Mouse (Mus musculus): ENCODE data around the gene Atxn2.
A peak's percentile ranks its signal among the peaks of the same experiment; 100 is the strongest.

Atxn2 gene

DNA sequence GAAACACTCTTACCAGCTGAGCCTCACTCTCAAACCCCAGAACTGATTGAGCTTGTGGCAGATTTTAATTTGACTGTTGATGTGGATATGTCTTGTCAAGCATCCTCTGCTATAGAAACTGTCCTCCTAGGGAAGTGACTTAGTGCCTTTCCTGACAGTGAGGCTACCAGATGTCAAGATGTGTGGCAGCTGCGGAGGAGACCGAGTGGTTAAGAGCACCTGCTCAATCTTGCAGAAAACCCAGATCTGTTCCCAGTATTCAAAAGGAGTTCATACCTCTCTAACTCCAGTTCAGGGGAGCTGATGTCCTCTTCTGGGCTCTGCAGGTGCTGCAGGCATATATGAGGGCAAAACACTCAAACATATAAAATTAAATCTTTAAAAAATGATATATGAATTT is 53.9 kb downstream of the Atxn2 start:
- DNase-seq (ENCODE audit: low spot score), result no peak

DNA sequence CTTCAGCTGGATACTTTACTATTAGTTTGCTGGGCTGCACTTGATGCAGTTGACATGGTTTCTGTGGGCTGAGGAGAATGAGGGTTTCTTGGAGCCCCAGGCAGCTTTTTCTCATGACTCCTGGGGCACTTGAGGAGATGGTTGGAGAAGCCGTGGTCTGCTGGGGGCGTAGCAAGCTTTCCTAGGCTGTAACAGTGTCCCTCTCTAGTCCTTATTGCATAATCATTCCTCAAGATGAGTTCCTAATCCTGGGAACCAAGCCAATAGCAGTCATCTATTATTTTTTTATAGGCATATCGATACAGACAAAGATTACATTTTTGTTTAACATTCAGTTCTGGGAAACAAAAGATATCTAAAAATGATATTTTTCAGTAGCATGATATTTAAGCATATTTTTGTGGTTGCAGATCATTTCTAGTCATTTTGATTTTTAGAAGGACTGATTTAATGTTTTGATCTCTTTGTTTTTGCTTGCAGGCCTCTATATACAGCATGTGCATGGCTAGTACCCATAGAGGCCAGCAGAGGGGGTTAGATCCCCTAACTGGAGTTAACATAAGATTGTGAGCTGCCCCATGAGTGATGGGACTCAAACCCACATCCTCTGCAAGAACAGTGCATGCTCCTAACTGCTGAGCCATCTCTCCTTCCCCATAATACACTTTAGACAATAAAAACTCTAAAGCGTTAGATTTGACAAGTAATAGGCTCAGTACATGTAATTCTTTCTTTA is 55.1 kb downstream of the Atxn2 start:
- no peak for DNase-seq (ENCODE audit: low spot score)

DNA sequence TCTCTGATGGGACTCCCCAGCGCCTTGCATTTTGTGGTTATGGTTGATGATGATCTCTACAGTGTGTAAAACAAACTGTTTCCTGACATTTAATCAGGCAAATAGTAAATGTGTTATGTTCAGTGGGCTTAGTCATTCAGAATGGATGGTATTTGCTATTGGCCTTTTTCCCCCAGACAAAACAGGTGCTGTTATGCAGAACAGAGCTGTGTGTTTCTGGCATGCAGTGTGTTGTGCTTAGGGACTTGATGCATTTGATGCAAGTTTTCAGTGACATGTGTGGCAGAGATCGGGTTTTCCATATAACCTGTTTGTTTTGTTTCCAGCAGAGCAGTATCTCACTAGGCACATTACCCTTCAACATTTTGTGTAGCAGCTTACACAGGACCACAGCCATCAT is 56.4 kb downstream of the Atxn2 start:
- DNase-seq (ENCODE audit: low spot score), result no peak

DNA sequence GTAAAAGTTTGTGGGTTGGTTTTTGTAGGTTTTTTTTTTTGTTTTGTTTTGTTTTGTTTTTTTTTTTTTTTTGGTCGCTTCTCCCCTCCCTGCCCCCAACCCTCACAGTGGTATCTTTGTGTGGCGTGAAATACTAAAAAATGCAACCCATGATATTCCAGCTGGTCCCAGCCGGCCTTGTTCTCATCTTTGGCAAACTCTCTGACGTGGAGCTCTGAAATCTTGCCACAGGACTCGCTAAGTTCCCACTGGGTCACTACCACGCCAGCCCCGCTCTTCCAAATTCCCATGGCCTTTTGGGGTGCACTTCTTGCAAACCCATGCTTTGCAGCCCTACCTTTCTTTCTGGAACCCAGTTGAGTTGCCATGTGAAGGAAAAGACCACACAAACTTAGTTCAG is 58.7 kb downstream of the Atxn2 start:
- DNase-seq (ENCODE audit: low spot score), result no peak

DNA sequence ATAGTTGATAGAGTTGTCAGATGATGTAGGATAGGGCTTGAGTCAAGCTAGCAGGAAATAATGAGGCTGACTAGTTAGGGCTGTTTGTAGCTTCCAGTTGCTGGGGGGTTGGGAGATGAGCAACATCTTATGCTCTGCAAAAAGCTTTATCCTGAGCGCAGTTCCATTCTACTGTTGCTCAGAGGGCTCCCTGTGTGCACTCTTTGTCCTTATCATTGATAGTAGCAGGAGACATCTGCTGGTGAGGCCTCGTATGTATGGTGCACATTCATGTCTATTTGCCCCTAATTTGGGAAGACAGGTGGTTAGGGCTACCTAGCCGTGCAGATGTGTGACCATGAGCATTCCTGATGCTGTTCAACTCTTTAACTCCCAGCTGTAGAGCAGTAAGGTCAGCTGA is 60.5 kb downstream of the Atxn2 start:
- no peak for DNase-seq (ENCODE audit: low spot score)

DNA sequence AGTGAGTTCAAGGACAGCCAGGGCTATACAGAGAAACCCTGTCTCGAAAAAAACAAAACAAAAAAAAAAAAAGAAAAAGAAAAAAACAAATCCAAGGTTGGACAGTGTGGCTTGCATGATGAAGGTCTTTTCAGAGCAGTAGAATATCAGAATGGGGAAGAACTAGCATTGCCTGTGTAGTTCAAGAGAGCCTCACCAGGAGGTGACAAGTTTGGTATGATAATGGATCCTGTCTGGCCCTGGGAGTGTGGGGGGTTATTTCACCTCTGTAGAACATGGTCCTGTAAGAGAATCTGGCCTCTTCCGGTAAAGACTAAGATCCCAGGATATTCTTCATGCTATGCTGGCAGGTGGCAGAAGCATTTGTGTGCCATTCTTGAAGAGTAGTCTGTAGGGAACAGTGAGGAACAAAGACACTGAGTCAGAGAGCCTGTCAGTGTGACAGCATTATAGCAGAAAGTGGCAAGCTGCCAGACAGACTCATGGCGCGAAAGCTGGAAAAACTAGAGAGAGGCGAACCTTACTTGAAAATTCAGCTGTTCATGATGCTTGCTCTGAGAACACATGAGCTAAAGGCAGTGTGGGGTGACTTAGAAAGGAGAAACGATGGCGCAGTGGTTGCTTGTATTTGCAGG is 67.5 kb downstream of the Atxn2 start:
- no peak for DNase-seq (ENCODE audit: low spot score)

DNA sequence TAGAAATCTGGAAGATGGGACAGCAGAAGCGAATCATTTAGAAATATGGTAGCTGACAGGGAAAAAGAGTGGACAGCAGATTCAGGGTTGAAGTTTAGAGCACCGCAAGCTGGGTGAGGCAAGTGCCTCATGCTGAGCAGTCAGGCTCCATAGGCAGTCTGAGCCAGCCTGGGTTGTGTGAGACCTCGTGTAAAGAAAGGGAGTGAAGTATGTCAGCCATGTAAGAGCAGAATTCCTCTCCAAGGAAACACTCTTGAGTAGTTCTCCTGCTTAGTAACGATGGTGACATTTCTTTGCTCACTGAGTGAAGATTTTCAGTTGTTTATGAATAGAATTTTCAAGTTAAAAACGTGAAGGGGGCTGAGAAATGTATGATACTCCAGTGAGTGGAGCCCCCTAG is 69.0 kb downstream of the Atxn2 start:
- DNase-seq (ENCODE audit: low spot score), result no peak

DNA sequence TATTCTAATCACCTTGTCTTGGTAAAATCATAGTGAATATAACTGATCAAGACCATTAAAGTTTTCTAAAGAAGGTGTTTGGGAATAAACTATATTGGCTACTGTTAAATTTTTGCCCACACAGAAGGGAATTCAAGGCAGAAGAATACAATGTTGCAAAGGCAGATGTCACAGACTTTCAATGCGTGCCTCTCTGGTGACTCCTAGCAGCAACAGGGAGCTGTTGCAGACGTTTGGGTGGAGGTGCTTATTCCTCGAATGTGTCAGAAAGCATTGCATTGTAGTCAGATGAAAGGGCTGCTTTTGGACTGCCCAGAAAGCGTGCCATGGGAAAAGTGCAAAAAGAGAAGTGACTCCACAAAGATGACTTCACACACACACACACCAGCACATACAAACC is 71.3 kb downstream of the Atxn2 start:
- no peak for DNase-seq (ENCODE audit: low spot score)

DNA sequence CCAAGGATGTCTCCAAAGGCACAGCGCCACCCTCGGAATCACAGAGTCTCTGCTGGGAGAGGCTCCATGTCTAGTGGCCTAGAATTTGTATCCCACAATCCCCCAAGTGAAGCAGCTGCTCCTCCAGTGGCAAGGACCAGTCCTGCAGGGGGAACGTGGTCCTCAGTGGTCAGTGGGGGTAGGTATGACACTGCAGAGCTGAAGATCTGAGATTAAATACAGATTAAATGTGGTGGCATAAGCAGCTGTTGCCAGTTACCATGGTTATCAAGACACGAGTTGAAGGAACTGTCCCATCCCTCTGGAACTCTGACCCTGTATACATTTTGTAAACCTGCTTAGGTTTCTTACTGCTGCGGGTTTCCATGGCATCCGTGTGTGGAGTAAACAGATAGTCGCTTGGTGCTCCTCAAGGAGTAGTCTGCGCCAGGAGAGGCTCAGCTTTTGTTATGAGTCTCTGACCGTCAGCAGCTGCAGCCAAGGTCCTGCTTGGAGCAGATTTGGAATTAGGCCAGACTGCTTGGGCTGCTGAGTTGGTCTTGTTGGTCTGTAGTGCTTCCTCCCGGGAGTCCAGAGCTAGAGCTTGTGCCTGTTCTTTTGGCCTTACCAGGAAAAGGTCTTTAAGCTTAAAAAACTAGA is 72.8 kb downstream of the Atxn2 start:
- no peak for DNase-seq (ENCODE audit: low spot score)

DNA sequence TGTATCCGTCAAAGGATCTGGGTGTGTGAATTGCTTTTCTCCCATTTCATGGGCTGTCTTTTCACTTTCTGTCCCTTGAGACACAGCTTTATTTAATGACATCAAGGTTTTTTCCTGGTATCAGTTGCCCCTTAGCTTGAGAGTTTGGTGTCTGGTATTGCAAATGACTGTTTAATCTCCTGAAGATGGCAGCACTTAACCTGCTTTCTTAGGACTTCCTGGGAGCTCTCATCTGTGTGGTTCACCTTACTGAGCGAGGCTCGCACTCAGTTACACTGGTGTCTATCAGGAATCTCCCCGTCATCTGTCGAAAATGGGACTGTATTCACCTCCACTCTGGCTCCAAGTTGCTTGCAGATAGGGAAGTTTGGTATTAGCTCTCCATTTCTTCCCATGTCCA is 79.9 kb downstream of the Atxn2 start:
- no peak for DNase-seq (ENCODE audit: low spot score)

DNA sequence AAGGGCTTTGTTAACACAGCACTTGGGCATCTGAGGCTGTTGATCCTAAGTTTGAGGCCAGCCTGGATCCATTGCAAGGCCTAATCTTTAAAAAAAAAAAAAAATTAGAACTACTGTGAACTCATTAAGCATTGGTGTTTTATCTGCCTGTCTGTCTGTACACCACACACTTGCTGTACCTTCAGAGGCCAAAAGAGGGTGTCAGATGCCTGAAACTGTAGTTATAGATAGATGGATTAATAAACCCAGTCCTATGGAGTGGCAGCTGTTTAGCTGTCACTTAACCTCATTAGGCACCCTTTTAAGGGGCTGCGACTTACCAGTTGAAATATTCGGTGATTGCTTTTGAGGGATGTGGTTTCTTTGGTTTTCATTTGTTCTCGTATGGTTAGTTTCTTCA is 84.7 kb downstream of the Atxn2 start:
- no peak for DNase-seq (ENCODE audit: low spot score)

DNA sequence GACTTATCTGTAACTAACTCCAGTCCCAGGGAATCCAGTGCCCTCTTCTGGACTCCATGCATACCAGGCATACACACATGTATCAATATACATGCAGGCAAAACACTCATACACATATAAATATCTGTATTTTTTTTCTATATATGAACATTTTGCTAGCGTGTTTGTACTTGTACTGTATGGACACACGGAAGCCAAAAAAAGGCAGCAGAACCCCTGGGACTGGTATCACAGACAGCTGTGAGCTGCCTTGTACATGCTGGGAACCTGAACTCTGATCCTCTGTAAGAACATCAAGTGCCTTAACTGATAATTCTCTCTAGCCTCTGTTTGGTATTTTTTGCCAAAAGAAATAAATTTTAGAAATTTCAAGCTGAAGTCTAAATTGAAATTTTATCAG is 87.3 kb downstream of the Atxn2 start:
- no peak for DNase-seq (ENCODE audit: low spot score)

DNA sequence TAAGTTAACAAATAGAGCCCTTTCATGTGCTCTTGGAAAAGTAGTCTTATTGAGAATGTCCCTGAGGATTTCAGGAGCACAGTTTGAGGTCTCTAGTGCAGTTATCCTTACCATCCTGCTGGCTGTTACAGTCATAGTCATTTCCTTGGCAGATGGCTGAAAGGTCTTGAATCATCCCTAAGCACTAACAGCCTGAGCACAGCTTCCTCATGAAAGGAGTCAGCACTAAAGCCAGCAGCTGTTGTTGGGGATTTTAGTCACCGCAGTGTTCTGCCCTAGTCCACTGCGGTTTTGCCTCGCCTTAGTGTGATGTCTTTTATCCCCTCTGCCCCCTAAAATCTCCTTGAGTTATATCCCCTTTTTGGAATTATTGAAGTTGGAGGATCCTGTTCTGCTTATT is 96.0 kb downstream of the Atxn2 start:
- no peak for DNase-seq (ENCODE audit: low spot score)

DNA sequence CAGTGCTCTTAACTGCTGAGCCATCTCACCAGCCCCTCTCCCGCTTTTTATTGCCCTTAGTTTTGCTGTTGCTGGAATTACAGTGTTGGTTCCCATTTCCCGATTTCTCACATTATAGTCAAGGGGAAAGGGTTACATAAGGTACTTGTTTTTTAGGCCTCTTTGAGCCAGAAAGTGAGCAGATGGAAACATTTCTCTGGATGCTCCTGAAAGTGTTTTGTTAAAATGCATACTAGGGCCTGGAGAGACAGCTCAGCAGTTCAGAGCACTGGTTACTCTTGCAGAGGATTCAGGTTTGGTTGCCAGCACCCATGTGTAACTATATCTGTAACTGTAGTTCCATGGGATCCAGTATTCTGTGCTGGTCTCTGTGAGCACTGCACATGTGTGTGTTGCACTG is 97.1 kb downstream of the Atxn2 start:
- no peak for DNase-seq (ENCODE audit: low spot score)

DNA sequence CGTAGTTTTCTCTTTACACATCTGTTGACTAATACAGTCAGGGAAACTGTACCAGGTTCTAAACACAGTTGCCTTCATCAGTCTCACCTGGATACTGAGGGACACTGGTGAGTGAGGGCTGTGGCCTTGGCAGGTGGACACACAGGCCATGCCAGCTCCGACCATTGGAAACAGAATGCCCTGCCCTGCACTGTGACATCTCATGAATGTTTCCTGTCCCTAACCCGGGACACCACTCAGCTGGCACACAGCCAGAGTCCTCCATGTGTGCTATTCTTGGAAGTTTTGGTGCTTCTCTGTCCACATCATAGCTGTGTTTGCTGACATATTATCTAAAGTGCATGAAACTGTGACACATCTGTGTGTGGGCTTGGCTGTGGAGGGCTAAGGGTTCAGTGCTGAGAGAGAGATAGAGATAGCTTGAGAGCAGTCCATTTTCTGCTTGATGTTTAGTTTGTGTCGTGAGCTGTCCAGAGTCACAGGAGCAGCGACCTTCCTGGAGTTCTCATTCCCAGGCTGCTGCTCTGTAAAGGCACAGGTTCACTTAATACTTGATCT is 98.6 kb downstream of the Atxn2 start:
- no peak for DNase-seq (ENCODE audit: low spot score)

DNA sequence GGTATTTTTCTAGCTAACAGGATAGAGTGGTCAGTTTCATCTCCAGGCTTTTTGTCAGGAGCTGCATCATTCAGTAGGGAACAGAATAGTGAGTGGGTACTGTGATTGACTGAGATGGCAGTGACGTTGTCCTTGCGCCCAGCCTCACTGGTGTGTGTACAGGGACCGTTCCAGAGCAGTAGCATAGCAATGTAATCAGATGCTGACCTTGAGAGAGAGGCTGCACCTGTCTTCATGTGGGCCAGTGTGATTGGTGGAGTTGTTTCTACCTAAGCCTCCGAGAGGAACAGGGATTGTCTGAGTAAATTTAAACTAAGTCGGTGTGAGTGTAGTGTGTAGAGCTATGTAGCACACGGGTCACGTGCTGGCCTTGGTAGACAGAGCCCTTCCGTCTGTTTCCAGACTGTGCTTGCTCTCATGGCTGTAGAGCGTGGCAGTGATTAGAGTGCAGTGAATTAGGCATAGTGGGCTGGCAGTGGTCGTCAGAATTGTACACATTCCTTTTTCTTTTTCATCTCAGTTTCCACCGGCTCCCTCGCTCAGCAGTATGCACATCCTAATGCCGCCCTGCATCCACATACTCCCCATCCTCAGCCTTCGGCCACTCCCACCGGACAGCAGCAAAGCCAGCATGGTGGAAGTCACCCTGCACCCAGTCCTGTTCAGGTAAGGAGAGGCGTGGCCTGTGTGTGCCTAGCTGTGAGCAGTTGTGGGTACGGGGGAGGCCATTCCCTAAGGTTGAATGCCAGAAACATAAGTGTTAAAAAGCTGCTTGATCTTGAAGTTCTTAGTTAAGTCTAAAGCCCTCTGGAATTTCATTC is 99.4 kb downstream of the Atxn2 start:
- no peak for DNase-seq (ENCODE audit: low spot score)

DNA sequence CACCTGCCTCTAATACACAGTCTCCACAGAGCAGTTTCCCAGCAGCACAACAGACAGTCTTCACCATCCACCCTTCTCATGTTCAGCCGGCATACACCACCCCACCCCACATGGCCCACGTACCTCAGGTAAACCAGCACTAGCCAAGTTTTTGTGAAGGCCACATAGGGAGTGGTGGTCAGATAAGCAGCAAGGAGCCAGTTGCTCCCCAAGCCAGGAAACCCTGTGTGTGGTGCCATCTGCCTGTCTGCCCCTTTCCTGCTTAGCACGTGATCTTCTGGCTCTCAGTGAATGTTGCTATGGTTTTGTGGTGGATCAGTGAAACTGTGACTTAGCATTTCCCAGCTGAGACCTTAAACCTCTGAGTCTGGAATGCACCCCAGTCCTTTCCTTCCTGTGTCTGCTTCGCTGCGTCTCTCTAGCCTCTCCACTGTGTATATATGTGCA is 100.4 kb downstream of the Atxn2 start:
- no peak for DNase-seq (ENCODE audit: low spot score)

DNA sequence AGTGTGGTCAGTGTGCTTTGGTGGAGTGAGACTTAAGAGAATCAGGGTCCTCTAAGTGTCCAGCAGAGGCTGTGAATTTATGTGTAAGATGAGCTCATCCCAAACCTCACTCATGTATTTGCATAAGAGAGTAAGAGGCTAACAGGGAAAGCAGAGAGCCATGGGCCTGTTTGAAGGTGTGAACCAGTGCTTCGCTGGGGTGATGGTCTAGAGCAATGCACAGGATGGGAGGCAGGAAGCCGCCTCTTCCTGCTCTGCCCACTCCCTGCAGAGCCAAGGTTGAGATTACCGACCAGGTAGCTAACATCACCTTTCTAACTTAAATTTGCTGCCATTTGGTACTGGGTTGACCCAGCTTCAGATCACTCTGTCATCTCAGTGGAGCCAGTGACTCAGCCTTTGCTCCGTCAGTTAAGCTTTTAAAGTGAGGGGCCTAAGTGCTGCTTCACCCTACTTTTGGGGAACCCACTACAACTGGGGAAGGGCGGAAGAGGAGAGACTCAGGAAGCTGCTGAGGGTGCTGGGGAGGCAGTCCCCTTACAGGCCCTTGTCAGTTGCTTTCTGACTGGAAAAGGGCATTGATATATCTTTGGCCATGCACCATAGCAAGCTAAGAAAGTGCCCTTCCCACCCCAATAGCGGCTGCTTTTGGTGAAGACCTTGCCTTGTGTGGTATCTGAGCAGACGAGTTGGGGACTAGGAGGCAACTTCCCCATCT is 101.5 kb downstream of the Atxn2 start:
- no peak for DNase-seq (ENCODE audit: low spot score)

DNA sequence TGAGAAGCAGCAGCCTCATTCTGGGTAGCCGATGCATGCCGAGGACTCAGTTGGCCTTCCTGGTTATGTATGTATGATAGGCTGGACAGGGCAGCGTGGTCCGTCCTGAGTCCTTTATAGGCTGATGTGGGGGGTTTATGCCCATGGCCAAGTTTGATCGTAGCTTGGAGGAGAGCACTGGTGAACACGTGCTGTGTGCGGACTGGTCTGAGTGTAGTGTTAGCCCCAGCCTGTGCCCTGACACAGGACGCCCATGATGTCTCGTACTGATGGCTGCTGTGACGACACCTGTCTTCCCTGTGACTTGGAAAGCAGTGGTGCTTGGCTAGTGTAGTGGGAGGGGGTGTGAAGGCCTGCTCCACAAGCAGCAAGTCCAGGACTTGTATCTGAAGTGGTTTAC is 102.6 kb downstream of the Atxn2 start:
- no peak for DNase-seq (ENCODE audit: low spot score)

DNA sequence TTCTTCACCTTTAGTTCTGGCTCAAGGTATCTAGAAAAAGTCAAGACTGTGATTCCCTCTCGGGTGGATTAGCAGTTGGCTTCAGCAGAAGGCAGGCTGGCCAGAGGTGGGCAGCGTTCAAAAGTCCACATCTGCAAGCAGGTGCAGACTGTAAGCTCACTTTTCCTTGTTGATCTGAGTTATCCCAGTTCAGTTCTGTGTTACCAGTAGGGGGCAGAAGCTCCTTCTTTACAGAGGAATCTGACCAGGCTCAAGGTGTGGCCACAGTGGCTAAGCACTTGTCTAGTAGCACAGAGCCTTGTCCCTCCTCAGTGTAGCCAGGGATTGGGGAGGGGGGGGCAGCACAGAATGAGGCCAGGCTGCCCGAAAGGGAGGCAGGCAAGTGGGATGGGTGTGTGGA is 103.9 kb downstream of the Atxn2 start:
- DNase-seq (ENCODE audit: low spot score), result peak; percentile 81

DNA sequence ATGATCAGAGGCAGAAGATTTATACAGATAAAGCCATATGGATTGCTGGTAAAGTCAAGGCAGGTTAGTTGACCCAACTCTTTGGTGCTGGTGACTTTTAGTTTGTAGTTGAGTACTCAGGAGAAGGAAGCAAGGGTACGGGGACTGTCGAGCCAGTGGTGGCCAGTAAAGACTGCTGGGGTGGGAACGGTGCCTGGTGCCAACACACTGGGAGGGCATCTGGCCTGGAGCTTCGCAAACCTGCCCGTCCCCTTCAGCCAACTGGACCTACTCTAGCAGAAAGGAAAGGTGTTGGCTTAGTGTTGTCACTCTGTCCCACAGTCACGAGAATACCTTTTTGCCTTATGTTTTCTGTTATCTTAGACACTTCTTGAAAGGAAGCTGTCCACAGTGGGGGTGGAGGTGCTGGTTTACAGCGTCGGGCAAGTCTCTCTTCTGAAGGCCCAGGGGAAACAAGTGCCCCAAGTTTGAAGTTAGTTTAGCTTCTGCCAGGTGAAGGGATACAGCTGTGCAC is 104.8 kb downstream of the Atxn2 start:
- no peak for DNase-seq (ENCODE audit: low spot score)
